Mouse (Mus musculus): Measurements from ENCODE around the gene Reep6.

Gene Reep6

GRCm38 (mm10) chr10:80329273-80330081, at the start of gene Reep6, which contains the start of gene Pcsk4:
Reep6 (plus strand) TSS chr10:80329953.
Pcsk4 (minus strand) TSS chr10:80329498.
- peak; percentile 97 for DNase-seq (ENCODE audit: low spot score)

- DNase-seq (ENCODE audit: low spot score), result peak; percentile 63
These were observed 48.4 kb upstream of the Reep6 start for GRCm38 (mm10) chr10:80281304-80281703.

GRCm38 (mm10) chr10:80281921-80282371, 47.8 kb upstream of the Reep6 start:
- DNase-seq (ENCODE audit: low spot score), result peak; percentile 81

GRCm38 (mm10) chr10:80282481-80283441, 47.0 kb upstream of the Reep6 start:
- peak; percentile 65 for DNase-seq (ENCODE audit: low spot score)

GRCm38 (mm10) chr10:80285222-80286070, 44.3 kb upstream of the Reep6 start:
- no peak for DNase-seq (ENCODE audit: low spot score)

- no peak for DNase-seq (ENCODE audit: low spot score)
These were observed 41.7 kb upstream of the Reep6 start for GRCm38 (mm10) chr10:80288097-80288496.

GRCm38 (mm10) chr10:80288657-80289056, 41.1 kb upstream of the Reep6 start:
- no peak for DNase-seq (ENCODE audit: low spot score)

- peak; percentile 96 for DNase-seq (ENCODE audit: low spot score)
These were observed 37.3 kb upstream of the Reep6 start, which contains the start of gene Rps15 for GRCm38 (mm10) chr10:80292251-80293146. Rps15 (plus strand) TSS chr10:80292453.

- DNase-seq (ENCODE audit: low spot score), result no peak
These were observed 36.4 kb upstream of the Reep6 start for GRCm38 (mm10) chr10:80293325-80293724.

- no peak for DNase-seq (ENCODE audit: low spot score)
These were observed 35.4 kb upstream of the Reep6 start for GRCm38 (mm10) chr10:80294311-80294710.

GRCm38 (mm10) chr10:80294788-80295303, 34.9 kb upstream of the Reep6 start:
- DNase-seq (ENCODE audit: low spot score), result no peak

- DNase-seq (ENCODE audit: low spot score), result peak; percentile 78
These were observed 33.9 kb upstream of the Reep6 start, which contains the start of gene Apc2 for GRCm38 (mm10) chr10:80295618-80296425. Apc2 (plus strand) TSS chr10:80295977.

GRCm38 (mm10) chr10:80296824-80297223, 32.9 kb upstream of the Reep6 start:
- DNase-seq (ENCODE audit: low spot score), result no peak

GRCm38 (mm10) chr10:80297526-80298133, 32.1 kb upstream of the Reep6 start:
- no peak for DNase-seq (ENCODE audit: low spot score)

GRCm38 (mm10) chr10:80298571-80299281, 31.0 kb upstream of the Reep6 start:
- no peak for DNase-seq (ENCODE audit: low spot score)

GRCm38 (mm10) chr10:80299301-80299700, 30.5 kb upstream of the Reep6 start:
- DNase-seq (ENCODE audit: low spot score), result no peak

GRCm38 (mm10) chr10:80299824-80300223, 29.9 kb upstream of the Reep6 start:
- no peak for DNase-seq (ENCODE audit: low spot score)

- DNase-seq (ENCODE audit: low spot score), result no peak
These were observed 29.0 kb upstream of the Reep6 start for GRCm38 (mm10) chr10:80300672-80301181.
